Mouse (Mus musculus) E14TG2a.4 (cell line): ENCODE data around the gene Plk2.

Experiments
- H3K27me3 ChIP-seq: 2 replicates; pipeline ENCODE4 v1.6.1; 2014; ENCODE audit warnings: low read length, control low read depth; ENCODE audit not compliant: insufficient read depth
- H3K36me3 ChIP-seq: 2 replicates; pipeline ENCODE4 v1.6.1; 2014; ENCODE audit warnings: low read length, control low read depth; ENCODE audit not compliant: insufficient read depth
- H3K4me1 ChIP-seq: replicated peaks from 2 replicates; pipeline ENCODE4 v1.6.1; 2014; ENCODE audit warnings: low read depth, low read length, control low read depth
- H3K4me3 ChIP-seq: replicated peaks from 2 replicates; pipeline ENCODE4 v1.5.1; 2014; ENCODE audit warnings: mild to moderate bottlenecking, low read length
- H3K9me3 ChIP-seq: 2 replicates; pipeline ENCODE4 v1.6.1; 2014; ENCODE audit warnings: low read length, control low read depth
- CTCF ChIP-seq: conservative IDR thresholded peaks from 2 replicates; pipeline ENCODE4 v1.5.1; 2014; ENCODE audit warnings: low read length
- NANOG ChIP-seq: IDR thresholded peaks from 2 replicates; pipeline ENCODE4 v1.6.1; 2014; ENCODE audit warnings: borderline replicate concordance, low read length, mixed read lengths
- POU5F1 ChIP-seq: IDR thresholded peaks from 2 replicates; pipeline ENCODE4 v1.6.1; 2014; ENCODE audit warnings: low read length, borderline replicate concordance

Gene Plk2

DNA sequence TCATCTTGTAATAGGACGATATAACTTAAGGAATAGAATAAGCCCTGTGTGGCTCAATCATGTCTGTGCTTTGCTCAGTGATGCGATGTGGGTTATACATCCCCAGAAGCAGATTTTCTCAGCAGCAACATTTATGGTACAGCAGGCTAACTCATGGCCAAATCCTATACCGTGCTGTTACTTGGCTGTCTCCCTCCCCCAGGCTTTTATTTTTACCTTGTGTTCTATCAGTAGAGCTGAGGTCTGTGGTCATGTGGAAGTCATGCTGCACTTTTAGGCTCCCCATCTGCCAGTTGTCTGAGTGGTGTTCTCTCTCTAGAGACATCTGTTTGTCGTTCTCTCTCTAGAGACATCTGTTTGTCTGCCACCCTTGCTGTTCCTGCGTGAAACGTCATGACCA is 51.6 kb downstream of the Plk2 start:
- TF ChIP-seq POU5F1 (no peak), NANOG (no peak), CTCF (no peak)
- Histone ChIP-seq H3K9me3 (no peaks in the 10 kb centered on the region), H3K36me3 (no peaks in the 10 kb centered on the region), H3K27me3 (no peaks in the 10 kb centered on the region), H3K4me1 (peaks cover 7% of the 10 kb centered on the region), H3K4me3 (no peak overlapping the region)

DNA sequence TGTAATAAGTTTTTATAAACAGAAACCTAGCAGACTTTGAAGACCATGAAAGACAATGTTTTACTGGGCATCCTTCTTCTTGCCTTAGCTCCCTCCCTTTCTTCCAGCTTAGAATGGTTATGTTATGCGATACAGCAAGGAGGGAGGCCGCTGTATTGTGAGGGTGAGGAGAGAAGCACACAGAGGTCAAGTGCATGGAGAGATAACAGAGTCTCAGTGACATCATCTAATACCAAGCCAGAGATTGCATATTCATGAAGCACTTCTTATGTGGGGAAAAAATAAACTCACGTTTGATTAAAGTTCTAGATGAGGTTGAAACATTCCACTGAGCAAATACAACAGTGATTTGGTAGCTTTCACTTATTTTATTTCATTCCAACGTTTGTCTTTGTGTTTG is 55.2 kb downstream of the Plk2 start:
- TF ChIP-seq POU5F1 (no peak), NANOG (no peak), CTCF (no peak)
- no peaks in the 10 kb centered on the region for H3K9me3 ChIP-seq
- H3K36me3 ChIP-seq = no peaks in the 10 kb centered on the region
- peaks cover 3% of the 10 kb centered on the region for H3K4me1 ChIP-seq
- H3K4me3 ChIP-seq = no peak overlapping the region
- H3K27me3 ChIP-seq = no peaks in the 10 kb centered on the region
